Mouse (Mus musculus) thymus, adult 18-20 months (tissue): ENCODE data around the gene Galnt2.
A peak's percentile ranks its signal among the peaks of the same experiment; 100 is the strongest.

Source experiments
- DNase-seq, 2 experiments: peaks; one replicate each; pipeline ENCODE4 v3.0.0; 2022; ENCODE audit warnings: mixed read lengths in 2 of 2

The Galnt2 gene

DNA sequence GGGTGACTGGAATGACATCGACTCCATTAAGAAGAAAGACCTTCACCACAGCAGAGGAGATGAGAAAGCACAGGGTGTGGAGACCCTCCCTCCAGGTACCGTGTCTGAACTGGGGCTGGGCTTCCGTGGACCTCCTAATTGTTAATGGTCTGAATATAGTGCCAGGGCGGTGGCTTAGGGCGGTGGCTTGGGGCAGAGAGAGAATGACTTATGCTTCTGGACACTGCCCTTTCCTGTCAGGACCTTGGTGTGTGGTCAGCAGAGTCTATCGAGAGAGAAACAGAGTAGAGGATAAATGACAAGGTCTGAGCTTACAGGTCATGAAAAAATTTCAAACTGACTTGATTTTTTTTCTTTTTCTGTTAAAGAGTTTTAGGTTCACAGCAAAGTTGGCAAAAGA lies 64.2 kb downstream of the Galnt2 start:
- DNase-seq, result no peak

- no peak for DNase-seq
Observed at GRCm38 (mm10) chr8:124301512-124301911, 70.3 kb downstream of the Galnt2 start.

DNA sequence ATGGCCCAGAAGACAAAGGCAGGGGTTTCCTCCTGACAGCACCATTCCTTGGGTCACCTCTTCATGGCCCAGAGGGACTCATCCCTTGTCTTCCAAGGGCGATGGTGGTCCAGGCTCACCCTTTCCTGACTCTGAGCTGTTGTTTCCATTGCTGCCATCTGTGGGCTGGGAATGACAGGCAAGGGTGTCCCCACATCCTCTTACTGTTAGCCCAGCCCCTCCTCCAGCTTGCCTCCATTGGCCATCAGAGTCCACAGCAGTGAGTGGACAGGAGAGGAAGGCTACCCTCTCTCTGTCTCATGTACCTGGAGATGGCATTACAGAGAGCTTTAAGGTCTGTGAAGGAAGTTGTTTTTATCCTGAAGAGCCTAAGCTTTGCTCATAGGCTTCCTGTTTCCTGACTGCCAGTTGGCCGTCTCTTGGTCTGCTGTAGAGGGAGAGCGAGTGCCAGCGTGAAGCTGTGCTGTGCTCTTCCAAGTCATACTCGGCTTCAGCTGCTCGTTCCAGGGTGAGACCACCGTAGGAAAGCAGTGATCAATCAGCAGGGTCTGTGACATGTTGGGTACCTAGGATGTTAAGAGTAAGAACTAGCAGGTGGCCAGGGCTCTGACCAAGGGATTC lies 70.9 kb downstream of the Galnt2 start:
- no peak for DNase-seq

DNA sequence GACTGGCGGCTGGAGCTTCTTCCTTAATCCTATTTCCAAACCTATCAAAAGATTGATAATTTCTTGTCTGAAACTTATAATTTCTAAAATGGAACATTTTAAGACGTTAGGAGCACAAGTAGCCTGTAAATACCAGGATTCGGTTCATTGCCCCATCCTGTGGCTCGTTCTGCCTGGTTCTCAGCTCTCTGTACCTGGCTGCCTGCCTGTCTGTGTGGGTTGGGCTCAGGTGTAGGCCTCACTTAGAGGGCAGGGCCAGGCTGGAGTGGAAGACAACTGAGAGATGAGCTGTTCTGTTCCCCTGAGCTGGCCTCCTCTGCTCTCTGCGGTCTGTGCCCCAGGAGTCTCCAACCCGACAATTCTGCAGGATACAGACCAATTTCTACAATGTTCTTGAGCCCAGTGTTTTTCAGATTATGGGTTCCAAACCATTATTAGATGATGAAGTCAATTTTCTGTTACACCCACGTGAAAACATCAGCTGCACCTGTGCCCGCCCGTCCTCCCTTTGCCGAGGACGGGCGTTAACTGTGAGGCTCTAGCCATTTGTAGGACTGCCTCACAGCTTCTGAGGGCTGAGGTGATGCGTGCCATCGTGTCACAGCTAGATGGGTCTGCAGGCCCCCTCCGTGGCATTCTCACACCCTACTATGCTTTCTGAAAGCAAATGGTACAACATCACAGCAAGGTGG lies 72.2 kb downstream of the Galnt2 start:
- no peak for DNase-seq

- no peak for DNase-seq
Observed at GRCm38 (mm10) chr8:124304141-124304540, 73.0 kb downstream of the Galnt2 start.

DNA sequence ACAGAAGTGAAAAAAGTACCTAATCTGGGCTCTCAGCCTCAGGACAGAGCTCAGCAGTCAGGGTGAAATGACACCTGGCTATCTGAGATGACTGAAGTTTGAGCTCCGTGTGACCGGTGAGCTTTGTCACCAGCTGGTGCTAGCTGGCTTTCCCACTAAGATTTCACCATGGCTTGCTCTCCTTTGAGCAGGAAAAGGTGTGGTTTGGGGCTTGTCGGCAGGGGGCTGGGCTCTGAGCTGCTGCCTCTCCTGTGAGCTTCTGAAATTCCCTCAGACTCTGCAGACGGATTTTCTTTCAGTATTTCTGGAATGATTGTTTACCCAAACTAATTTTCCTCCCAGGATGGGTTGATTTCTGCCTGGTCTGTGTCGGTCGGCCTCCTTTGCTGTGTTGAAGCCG lies 75.4 kb downstream of the Galnt2 start:
- DNase-seq, result no peak

DNA sequence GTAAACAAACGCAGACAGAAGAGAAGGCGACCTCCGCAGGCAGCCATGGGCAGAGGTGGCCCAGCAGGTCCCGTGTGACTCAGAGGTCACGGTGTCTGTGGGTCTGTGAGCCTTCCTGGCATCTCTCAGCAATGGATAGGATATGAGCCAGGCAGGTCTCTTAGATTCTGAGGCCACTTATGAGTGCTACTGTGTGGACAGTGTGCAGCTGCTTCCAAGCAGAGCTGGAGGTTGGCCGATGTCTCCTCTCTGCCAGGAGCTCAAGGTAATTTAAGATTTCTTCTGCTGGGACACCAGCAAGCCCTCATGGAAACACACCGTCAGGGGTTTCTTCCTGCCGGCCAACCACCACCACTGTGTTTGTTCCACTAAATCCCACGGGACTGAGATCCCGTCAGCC lies 76.5 kb downstream of the Galnt2 start:
- no peak for DNase-seq

- DNase-seq, result no peak
Observed at GRCm38 (mm10) chr8:124310509-124310908, 79.3 kb downstream of the Galnt2 start.

GRCm38 (mm10) chr8:124311111-124311510 lies 79.9 kb downstream of the Galnt2 start:
- DNase-seq, result no peak

- no peak for DNase-seq
Observed at GRCm38 (mm10) chr8:124311723-124312122, 80.5 kb downstream of the Galnt2 start.

- DNase-seq, result no peak
Observed at GRCm38 (mm10) chr8:124312228-124312627, 81.0 kb downstream of the Galnt2 start.

DNA sequence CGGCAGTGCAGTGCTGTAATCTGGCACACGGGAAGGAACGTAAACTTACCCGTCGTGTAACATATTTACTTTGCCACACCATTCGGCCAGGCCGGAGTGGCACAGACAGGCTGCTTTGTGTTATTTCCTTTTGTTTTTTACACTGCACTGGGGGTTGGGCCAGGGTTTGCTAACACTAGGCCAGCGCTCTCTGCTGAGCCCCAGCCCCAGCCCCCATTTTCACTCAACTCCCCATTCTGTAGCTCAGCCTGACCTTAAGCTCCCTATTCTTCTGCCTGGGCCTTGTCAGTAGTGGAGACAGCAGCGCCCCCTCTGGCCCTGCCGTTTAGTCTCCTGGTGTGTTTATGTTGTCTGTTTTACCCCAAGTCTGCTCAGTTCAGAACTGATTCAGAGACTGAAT lies 83.6 kb downstream of the Galnt2 start:
- DNase-seq, result no peak

GRCm38 (mm10) chr8:124316466-124317136 lies 85.4 kb downstream of the Galnt2 start:
- no peak for DNase-seq

DNA sequence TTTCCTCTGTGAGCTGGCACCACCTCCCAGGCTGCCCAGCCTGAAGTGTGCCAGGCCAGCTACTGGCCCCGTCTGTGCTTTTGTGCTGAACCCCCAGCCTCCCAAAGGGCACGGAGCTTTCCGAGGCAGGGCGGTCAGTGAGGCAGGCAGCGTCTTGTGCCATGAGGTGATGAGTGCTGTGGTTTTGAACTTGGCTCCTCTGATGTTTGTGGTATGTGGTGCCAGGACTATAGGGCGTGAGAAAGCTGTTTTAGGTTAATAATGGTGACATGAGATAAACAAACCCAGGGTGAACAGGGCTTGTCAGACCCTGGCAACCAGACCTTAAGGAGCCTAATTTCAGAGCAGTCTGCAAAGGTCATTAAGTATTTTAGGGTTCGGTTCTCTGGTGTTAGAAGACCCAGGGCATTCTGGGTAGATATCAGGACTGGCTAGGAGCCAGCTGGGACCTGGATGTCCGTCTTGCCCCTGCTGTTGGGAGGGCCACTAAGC lies 86.0 kb downstream of the Galnt2 start:
- DNase-seq, result no peak

GRCm38 (mm10) chr8:124317821-124318220 lies 86.6 kb downstream of the Galnt2 start:
- peak; percentile 67 to 76 for DNase-seq

- no peak for DNase-seq
Observed at GRCm38 (mm10) chr8:124318612-124319315, 87.6 kb downstream of the Galnt2 start.

GRCm38 (mm10) chr8:124319316-124319652 lies 88.1 kb downstream of the Galnt2 start:
- DNase-seq, result no peak

DNA sequence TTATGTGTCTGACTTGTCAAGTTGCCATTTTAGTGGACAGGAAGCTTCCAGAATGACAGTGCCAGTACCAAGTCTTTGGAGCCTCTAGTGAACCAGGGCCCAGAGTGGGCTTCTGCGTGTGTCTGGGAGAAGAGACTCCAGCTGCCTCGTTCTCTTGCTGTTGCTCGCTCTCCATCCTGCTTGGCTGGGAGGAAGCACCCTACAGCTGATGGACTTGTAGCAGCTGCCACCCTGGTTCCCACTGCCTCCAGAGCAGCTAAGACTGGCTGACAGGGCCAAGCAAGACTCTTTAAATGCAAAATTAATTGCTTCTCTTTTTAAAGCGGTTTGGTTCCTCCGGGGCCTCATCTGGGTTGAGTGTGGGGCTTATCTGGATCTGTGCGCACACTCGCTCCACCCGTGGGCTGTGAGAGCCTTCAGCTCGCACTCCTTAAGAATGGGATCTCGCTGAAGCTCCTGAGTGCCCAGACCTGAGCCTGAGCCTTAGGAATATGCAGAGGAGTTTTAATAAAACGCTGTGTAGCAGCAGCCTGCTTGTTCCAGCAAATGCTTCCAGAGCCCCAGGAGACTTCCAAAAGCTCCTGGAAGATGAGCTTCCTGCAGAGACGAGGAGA lies 90.1 kb downstream of the Galnt2 start:
- DNase-seq, result no peak

GRCm38 (mm10) chr8:124323356-124323755 lies 92.2 kb downstream of the Galnt2 start:
- no peak for DNase-seq

DNA sequence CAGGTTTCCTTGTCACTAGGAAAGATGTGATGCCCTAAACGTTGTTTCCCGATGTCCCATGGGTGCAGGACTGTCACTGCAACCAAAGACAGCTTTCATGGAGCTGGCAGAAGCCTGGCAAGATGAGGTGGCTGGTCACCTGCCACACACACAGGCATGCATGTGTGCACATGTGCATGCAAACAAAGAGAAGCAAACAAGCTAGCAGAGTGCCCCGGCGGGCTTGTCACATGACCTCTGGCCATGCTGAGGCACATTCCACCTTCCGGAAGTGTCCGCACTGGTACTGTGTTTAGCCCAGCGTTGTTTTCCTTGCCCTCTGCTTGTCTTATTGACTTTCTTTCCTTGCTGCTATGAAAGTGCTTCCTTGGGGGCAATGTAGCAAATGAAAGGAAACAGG lies 97.1 kb downstream of the Galnt2 start:
- no peak for DNase-seq

- DNase-seq, result no peak
Observed at GRCm38 (mm10) chr8:124329690-124330089, 98.5 kb downstream of the Galnt2 start.

GRCm38 (mm10) chr8:124330433-124330832 lies 99.2 kb downstream of the Galnt2 start:
- DNase-seq, result no peak

DNA sequence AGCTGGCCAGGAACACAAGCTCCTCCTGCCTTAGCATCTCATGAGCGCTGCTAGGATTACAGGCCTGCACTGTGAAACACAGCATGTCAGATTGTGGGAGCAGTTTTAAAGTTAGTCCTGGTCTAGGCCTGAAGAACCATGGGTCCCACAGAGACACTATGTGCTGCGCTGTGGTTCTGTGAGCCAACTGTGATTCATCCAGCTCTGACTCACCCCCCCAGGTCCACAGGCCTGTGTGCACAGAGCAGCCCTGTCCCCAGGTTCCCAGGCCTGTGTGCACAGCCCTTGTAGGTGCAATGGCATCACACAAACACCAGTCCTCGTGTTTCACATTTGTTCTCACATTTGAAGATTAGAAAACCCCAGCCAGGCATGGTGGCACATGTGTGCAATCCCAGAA lies 99.9 kb downstream of the Galnt2 start:
- no peak for DNase-seq
